Mouse (Mus musculus) thymus, adult 2 months (tissue): ENCODE results near the gene Cdk4.

Source experiments
- CTCF ChIP-seq: fragments of 200-500 bp; IDR thresholded peaks from 2 replicates; pipeline ENCODE4 v1.5.1; 2012; ENCODE audit warnings: mild to moderate bottlenecking, control low read depth, low read length, moderate library complexity, borderline replicate concordance; ENCODE audit not compliant: control insufficient read depth, poor library complexity, insufficient read depth; ENCODE audit errors: extremely low read depth
- POLR2A ChIP-seq: fragments of 200-500 bp; IDR thresholded peaks from 2 replicates; pipeline ENCODE4 v1.6.1; 2012; ENCODE audit warnings: mild to moderate bottlenecking, low read length, control low read depth, moderate library complexity; ENCODE audit not compliant: control insufficient read depth, poor library complexity, insufficient read depth; ENCODE audit errors: extremely low read depth

DNA sequence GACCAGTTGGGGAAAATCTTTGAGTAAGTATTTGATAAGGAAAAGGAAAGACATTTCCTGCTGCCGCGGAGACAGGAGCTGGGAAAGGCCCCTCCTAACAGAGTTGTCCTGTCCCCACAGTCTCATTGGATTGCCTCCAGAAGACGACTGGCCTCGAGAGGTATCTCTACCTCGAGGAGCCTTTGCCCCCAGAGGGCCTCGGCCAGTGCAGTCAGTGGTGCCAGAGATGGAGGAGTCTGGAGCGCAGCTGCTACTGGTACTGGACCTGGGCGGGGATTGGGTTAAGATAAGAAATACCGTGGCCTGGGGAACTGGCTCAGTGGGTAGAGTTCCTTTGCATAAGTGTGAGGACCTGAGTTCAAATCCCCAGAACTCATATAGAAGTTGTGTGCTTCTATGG lies 2.6 kb downstream of the Cdk4 start:
- TF ChIP-seq CTCF: no peak
- TF ChIP-seq POLR2A: no peak
